Mouse (Mus musculus) lung, postnatal 25 days (tissue): Measurements from ENCODE around the gene Gm49403.

Experiments
- DNase-seq: peaks from one replicate; pipeline ENCODE4 v3.0.0; 2022; ENCODE audit warnings: low spot score

Gene Gm49403

DNA sequence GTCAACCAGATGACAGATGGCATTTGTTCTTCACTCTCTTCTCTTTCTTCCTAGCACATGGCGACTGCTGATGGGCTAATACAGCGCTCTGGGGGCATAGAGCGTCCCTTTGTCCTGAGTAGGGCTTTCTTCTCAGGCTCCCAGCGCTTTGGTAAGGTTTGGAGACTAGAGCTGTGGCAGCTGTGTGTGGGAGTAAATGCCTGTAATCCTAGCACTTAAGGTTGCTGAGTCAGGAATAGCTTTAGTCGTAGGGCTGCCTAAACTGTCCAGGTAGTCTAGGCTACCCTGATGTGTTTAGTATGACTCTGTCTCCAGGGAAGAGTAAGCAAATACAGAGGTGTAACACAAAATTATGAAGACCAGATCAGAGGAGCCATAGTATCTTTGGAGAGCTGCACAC, 28.1 kb downstream of the Gm49403 start:
- DNase-seq, result no peak

DNA sequence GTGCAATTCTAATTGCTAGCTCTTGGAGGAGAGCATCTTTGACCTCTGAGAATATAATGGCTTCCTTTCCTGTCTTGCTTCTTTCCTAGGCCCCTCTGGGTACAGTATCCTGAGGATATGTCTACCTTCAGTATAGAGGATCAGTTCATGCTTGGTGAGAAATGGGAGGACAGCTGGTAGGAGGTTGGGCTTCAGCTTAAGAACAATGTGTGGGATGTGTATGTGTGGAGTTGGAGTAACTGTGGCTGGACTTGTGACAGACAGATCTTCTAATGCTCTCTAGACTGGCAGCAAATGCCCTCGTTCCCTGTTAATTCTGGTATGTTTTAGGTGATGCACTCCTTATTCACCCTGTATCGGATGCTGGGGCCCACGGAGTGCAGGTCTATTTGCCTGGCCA, 30.5 kb downstream of the Gm49403 start:
- no peak for DNase-seq

DNA sequence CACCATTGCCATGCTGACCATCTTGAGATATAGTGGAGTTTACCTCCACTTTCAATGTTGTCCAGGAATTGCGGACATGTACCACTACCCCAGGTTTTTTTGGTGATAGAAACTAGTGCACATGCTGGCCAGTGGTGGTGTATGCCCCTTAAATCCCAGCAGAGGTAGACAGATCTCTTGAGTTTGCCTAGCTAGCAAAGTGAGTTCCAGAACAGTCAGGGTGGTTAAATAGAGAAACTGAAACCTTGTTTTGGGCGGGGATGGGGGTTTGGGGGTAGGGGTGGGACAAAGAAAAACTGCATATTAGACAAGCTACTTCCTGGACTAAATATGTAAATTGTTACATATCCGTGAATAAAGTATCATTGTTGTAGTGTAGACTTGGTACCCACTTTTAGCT, 35.3 kb downstream of the Gm49403 start:
- no peak for DNase-seq

DNA sequence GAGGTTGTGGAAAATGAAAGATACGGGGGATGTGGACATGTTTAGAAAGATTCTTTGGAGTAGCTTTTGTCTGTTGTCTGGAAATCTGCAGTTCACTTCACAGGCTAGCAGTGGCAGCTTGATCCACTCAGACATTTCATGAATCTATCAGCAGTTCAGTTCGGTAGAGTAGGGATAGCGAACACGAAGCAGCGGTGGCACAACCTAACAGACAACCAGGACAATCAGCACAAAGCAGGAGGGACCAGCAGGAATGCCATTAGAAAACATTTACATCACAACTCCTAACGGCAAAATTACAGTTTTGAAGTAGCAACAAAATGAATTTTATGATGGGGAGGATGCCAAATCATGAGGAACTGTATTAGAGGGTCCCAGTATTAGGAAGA, 35.9 kb downstream of the Gm49403 start:
- DNase-seq, result no peak

DNA sequence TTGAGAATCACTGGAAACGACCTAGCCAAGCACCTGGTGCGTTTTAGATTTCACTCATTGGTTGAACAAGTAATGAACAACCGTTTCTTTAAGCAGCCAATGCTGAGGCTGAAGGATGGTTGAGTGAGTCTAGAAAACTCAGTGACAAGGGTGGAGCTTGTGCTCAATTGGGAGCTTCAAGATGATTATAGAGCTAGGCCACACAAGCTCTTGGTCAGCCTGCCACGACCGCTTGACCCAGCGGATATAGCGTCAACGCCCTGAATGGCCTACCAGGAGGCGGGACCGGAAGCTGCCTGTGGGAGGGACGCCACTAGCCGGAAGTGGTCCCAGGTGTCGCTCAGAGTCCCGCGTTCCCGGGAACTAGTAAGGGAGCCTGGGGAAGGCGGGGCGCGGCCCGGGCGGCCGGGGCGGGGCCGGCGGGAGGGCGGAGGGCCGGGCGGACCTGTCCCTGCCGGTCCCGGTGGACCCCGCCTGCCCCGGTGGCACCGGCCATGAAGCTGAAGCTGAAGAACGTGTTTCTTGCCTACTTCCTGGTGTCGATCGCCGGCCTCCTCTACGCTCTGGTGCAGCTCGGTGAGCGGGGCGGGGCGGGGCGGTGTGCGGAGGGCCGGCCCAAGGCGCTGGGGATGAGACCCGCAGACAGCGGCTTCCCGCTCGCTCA, 36.5 kb downstream of the Gm49403 start, which contains the start of gene B3gat3:
B3gat3 (plus strand) TSS at position 302 of the 664 bp plus-strand sequence.
- peak; percentile 97 for DNase-seq

DNA sequence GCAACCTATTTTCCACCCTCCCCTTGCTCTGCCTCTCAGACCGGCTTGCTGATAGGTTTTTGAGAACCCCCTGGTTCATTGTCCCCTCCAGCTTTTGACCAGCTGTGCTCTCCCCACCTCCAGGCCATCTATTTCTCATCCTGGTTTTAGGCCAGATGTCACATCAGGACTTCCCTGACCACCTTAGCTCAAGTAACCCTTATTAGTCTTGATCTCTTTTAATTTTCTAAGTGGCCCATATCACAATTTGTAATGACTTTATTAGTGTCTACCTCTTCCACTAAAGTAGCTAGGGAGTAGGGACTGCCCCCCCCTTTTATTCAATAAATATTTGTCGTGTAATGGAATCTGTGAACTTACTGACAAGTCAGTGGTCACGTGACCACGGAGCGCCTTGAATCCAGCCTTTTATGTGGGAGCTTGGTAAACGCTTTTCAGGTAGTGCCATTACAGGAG, 37.1 kb downstream of the Gm49403 start:
- DNase-seq, result no peak

DNA sequence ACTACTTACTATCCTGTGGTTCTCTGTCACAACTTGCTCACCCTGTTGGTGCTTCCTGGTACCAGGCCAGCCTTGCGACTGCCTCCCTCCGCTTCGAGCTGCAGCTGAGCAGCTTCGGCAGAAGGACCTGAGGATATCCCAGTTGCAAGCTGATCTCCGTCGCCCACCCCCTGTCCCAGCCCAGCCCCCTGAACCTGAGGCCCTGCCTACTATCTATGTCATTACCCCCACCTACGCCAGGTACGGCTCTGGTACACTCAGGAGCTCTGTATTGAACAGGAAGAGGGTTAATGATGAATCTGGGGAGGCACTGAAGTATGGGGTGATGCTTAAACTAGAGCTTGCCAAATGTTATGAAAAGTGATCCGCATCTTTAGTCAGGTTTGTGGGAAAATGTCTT, 38.0 kb downstream of the Gm49403 start:
- no peak for DNase-seq

DNA sequence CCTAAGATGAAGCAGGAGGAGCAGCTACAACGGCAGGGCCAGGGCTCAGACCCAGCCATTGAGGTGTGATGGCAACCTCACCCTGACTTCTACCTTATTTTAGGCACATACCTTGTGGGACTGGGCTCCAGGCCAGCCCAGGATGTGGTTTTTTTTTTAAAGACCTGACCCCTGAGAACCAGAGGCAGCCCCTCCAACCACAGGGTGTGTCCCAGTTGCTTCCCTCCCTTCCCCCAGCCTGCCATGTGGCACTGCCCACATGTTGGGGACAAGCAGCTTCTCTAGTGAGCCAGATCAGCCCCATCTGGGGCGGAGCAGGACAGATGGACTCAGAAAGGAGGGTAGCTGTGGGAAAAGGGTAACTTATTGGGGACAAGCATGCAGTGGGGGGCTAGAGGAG, 43.0 kb downstream of the Gm49403 start:
- DNase-seq, result no peak

DNA sequence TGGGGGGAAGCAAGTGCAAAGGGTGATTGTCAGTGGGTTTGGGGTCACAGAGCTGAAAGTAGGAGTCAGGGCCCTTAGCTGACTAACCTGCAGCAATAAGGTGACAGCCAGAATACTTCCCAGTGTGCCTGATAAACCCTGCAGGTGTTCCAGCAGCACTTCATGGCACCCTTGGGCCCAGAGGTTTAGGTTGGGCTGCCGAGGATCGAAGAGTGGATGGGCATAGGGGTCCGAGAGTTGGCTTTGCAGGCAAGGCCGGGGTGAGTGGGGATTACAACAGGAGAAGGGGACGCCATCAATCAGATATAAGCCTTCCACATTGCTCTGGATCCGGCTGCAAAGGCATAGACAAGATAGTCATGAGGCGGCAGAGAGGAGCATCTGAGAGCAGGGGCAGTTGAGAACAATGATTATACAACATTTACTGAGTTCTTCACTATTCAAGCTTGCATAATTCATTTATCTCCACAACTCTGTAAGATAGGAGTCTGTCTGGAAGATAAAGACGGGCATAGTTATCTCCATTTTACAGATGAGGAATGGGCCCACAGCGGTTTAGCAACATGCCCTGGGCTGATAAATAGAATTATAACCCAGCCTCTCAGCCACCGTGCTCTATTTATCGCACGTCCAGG, 44.3 kb downstream of the Gm49403 start:
- DNase-seq, result no peak

DNA sequence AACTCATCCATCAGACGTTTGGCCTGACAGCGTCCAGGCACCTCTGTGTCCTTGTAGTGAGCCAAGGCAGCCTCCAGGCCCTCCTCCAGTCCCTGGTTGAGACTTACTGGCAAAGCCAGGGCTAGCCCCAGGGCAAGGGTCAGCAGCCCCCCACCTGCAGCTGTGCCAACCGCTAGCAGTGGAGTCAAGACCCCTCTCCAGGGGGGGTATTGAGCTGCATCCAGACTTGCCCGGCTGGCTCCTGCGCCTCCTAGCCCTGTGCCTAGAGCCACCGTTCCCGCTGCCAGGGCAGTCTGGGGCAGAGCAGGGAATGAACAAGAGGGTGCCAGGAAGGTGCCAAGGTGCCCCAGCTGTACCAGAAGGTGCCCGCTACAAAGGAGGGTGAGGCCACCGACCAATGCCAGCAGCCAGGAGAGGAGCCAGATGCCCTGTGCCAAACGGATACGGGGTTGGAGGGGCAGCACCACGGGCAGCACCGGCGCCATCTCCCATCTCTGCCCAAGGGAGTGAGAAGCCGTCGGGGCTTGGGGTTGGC, 45.0 kb downstream of the Gm49403 start:
- no peak for DNase-seq

DNA sequence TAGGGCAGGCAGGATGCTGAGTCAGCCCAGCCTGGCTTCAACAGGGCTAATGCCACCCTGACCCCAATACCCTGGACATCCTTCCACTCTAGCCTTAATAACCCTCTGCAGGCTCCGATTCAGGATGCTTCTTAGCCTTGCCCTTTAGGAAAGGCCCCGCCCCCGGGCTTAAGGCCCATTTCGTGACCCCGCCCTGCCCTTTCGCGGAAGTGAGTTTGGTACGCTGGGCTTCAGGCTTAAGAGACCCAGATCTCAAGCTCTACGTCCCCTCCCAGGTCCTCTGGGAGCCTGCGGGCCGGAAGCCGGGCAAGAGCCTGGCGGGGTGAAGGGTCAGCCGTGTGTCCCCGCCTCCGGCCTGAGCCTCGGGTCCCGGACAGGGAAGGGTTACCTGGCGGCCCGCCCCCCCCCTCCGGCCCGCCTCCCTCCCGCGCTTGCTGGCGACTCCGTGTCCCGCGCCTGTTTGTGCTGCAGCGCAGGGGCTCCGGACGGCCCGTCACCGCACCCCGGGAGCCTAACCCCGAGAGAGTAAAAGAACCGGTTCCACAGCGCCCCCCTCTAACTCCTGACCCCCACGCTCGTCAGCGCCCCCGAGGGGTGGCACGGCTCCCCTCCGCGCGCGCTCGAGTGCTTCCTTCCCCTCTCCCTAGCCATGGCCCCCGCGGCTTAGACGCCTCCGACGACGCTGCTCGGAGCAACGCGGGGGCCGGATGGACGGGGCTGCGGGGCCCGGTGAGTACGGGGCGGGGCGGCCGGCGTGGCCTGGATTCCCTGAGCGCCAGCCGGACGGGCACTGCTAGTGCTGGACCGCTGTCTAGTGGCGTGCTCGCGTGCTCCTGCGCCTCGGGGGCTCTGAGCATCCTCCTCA, 45.7 kb downstream of the Gm49403 start, which contains the start of the genes Rom1 and Eml3:
Rom1 (minus strand) TSS at position 133 of the 865 bp plus-strand sequence.
Eml3 (plus strand) TSS at position 329 of the 865 bp plus-strand sequence.
- peak; percentile 94 for DNase-seq

DNA sequence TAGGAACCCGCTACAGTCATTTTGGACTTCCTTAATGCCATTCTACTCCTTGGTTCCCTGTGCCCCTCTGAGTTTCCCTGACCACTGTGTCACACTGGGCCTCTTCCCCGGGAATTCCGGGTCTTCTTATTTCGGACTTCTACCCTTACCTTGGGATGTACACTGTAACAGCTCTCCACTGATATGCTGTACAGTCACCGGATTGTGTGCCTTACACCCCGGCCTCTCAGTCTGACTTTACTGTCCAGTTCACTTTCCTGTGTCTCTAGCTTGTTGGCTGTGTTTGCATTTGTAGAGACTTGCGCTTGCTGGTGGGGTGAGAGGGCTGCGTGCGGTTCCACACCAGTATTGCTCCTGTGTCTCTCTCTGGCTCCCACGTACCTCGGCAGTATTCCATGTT, 46.4 kb downstream of the Gm49403 start:
- no peak for DNase-seq

DNA sequence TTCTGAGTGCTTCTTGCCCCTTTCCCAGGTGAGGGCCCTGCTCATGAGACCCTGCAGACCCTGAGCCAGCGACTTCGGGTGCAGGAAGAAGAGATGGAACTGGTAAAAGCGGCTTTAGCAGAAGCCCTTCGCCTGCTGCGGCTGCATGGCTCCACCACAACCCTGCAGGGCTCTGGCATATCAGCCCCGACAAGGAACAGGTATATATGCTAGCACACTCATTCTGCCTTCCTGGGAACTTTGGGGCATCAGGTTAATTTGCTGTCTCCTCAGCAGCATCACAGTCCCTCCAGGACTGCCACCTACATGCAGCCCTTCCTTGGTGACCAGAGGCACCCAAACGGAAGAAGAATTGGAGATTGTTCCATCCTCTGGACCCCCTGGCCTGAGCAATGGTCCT, 47.0 kb downstream of the Gm49403 start:
- no peak for DNase-seq

DNA sequence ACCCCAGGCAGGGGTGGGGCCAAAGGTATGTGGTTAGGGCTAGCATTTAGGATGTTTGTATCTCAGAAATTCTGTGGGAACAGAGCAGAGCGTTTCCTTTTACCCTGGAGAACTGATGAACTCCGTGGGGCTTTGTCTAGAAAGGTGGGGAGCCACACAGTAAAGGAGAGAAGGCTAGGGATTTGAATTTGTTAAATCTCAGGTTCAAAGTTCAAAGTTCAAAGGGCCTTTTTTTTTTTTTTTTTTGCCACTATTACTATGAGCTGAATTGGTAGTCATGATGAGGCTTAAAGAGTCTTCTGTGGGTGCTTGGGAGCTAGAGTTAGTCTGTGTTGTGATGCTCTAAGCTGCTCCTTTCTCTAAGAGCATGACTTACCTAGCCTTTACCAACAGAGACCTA, 53.0 kb downstream of the Gm49403 start:
- DNase-seq, result no peak
